Mouse (Mus musculus): ENCODE results near the gene Iqcf3. TPM values are rescaled to one million over a fixed set of nuclear protein-coding genes. Genes with fewer than 3 reads are reported as not detected.

Gene Iqcf3
- polyA plus RNA-seq, 1 experiment = not detected

DNA sequence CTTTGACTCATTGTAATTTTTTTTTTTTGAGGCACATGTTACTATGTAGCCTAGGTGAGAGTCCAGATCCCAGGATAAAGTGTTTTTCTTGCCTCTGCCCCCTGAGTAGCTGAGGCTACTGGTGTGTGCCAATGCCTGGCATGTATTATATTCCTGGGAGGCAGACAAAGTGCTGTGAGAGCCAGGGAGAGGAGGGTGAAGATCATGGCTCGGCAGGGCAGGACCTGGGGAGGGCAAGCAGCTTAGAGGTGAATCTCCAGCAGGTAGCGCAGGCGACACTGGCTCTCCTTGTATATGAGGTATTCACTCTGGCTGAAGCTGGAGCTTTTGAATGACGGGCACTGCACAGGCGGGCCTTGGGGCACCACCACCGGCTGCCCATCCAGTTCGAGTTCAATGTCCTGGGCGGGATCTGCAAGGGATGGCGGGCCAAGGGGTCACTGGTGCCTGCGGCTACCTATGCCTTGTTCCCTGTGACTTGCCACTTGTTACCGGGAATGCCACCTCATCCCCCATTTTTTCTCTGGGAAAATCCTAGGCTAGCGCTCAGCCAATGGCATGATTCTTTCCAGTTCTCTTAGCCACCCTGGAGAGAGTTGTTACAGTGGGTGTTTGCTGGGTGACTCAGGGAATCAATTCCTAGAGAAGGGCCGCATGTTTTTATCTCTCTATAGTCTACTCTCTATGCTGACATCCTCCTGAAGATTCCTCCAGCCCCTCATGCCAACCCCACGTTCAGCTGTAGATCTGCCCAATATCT, 90.3 kb downstream of the Iqcf3 start:
- TF ChIP-seq USF1 (IDR thresholded peaks at IDR 0.05; ENCODE audit: low read depth) = no peak
- no peak for TF ChIP-seq FOSL1 (IDR thresholded peaks at IDR 0.05; ENCODE audit: insufficient read depth, low read length, poor library complexity, severe bottlenecking)
- no peak for TF ChIP-seq CTCF (IDR thresholded peaks at IDR 0.05; ENCODE audit: control insufficient read depth, insufficient read depth, insufficient read length)
- TF ChIP-seq MAX (IDR thresholded peaks at IDR 0.05) = no peak
- TF ChIP-seq MYOD1 (IDR thresholded peaks at IDR 0.05; ENCODE audit: control insufficient read depth, insufficient read length, low read depth) = no peak
- TF ChIP-seq CEBPB (IDR thresholded peaks at IDR 0.05; ENCODE audit: low read depth) = no peak
- TF ChIP-seq MYOG (IDR thresholded peaks at IDR 0.05; ENCODE audit: control insufficient read depth, extremely low read depth, insufficient read length) = no peak
- peaks cover 5% of the 10 kb centered on the region for H3K36me3 ChIP-seq (ENCODE audit: control insufficient read depth, insufficient read depth)
- H3K79me3 ChIP-seq (ENCODE audit: low read depth) = peaks cover 7% of the 10 kb centered on the region

DNA sequence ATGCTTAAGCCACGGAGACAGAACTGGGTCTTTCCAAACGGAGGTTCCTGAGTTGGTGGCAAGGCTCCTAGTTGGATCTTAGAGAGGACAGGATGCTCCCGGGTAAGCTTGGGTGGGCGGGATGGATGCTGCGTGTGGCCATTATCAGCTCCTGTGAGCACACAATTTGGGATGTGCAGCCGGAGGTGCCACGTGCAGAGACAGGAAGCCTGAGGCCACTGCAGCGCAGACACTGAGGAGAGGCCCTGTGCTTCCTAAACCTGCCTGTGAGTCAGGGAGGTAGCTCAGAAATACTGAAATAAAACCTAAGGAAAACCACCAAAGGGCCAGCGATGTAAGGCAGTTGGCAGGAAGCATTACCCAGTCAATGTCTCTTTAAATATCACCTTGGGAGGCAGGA, 91.7 kb downstream of the Iqcf3 start:
- Histone ChIP-seq H3K36me3 (ENCODE audit: control insufficient read depth, insufficient read depth) (peaks cover 14% of the 10 kb centered on the region), H3ac (ENCODE audit: control insufficient read depth, insufficient read length, low read depth) (no peak overlapping the region), H3K27me3 (ENCODE audit: control insufficient read depth, insufficient read depth, insufficient read length) (no peaks in the 10 kb centered on the region), H3K79me2 (ENCODE audit: control insufficient read depth, insufficient read depth) (peaks cover 13% of the 10 kb centered on the region), H3K4me3 (ENCODE audit: insufficient read depth, poor library complexity, severe bottlenecking) (no peak overlapping the region), H3K79me3 (ENCODE audit: low read depth) (peaks cover 2% of the 10 kb centered on the region)
- TF ChIP-seq CTCF (IDR thresholded peaks at IDR 0.05; ENCODE audit: control insufficient read depth, insufficient read depth, insufficient read length) (no peak), USF1 (IDR thresholded peaks at IDR 0.05; ENCODE audit: low read depth) (no peak), MYOG (IDR thresholded peaks at IDR 0.05; ENCODE audit: control insufficient read depth, extremely low read depth, insufficient read length) (no peak), FOSL1 (IDR thresholded peaks at IDR 0.05; ENCODE audit: insufficient read depth, low read length, poor library complexity, severe bottlenecking) (no peak), MYOD1 (IDR thresholded peaks at IDR 0.05; ENCODE audit: control insufficient read depth, insufficient read length, low read depth) (no peak), MAX (IDR thresholded peaks at IDR 0.05) (no peak), CEBPB (IDR thresholded peaks at IDR 0.05; ENCODE audit: low read depth) (no peak)

More for the DNA sequence above, 90.3 kb downstream of the Iqcf3 start:
- H3K79me2 ChIP-seq (ENCODE audit: control insufficient read depth, insufficient read depth) = peaks cover 22% of the 10 kb centered on the region
- no peak overlapping the region for H3K4me3 ChIP-seq (ENCODE audit: insufficient read depth, poor library complexity, severe bottlenecking)
- no peaks in the 10 kb centered on the region for H3K27me3 ChIP-seq (ENCODE audit: control insufficient read depth, insufficient read depth, insufficient read length)
- no peak overlapping the region for H3ac ChIP-seq (ENCODE audit: control insufficient read depth, insufficient read length, low read depth)

DNA sequence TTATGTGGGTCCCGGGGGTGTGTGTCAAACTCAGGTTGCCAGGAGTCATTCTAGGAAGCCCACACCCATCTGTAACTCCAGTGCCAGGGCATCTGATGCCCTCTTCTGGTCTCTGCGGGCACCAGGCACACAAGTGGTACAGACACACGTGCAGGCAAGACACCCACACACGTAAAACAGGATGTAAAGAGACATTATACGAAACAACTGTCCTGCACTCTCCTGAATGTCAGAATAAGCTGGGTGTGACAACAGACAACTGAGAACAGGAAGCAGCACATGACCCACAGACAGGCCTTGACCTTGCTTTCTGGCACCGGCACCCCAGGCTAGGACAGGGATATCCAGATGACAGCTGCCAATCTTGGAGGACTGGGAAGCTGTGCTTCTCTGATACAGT, 92.1 kb downstream of the Iqcf3 start:
- H3ac ChIP-seq (ENCODE audit: control insufficient read depth, insufficient read length, low read depth) = no peak overlapping the region
- H3K27me3 ChIP-seq (ENCODE audit: control insufficient read depth, insufficient read depth, insufficient read length) = no peaks in the 10 kb centered on the region
- H3K79me3 ChIP-seq (ENCODE audit: low read depth) = peaks cover 2% of the 10 kb centered on the region
- no peak overlapping the region for H3K4me3 ChIP-seq (ENCODE audit: insufficient read depth, poor library complexity, severe bottlenecking)
- no peak for TF ChIP-seq FOSL1 (IDR thresholded peaks at IDR 0.05; ENCODE audit: insufficient read depth, low read length, poor library complexity, severe bottlenecking)
- TF ChIP-seq CTCF (IDR thresholded peaks at IDR 0.05; ENCODE audit: control insufficient read depth, insufficient read depth, insufficient read length) = no peak
- TF ChIP-seq MYOG (IDR thresholded peaks at IDR 0.05; ENCODE audit: control insufficient read depth, extremely low read depth, insufficient read length) = no peak
- H3K79me2 ChIP-seq (ENCODE audit: control insufficient read depth, insufficient read depth) = peaks cover 13% of the 10 kb centered on the region
- H3K36me3 ChIP-seq (ENCODE audit: control insufficient read depth, insufficient read depth) = peaks cover 17% of the 10 kb centered on the region

DNA sequence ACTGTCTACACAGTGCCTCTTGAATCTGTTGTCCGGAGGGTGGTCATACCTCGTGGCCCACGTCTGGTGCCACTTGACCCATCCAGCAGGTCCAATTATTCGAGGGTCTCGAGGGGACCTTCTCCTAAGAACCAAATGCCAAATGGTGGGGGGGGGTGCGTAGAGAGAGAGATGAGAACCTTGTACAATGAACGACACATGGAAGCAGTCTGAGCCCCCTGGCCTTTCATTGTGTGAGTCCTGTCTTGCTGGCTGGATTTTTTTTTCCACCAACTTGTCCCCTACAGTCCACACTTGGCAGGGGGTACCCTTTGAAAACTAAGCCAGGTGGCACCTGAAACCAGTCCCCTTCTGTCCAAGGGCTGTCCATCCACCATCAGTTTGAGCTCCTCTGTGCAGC, 93.7 kb downstream of the Iqcf3 start:
- Histone ChIP-seq H3K36me3 (ENCODE audit: control insufficient read depth, insufficient read depth) (peaks cover 26% of the 10 kb centered on the region), H3ac (ENCODE audit: control insufficient read depth, insufficient read length, low read depth) (no peak overlapping the region), H3K79me2 (ENCODE audit: control insufficient read depth, insufficient read depth) (no peaks in the 10 kb centered on the region), H3K4me3 (ENCODE audit: insufficient read depth, poor library complexity, severe bottlenecking) (no peak overlapping the region), H3K79me3 (ENCODE audit: low read depth) (no peaks in the 10 kb centered on the region), H3K27me3 (ENCODE audit: control insufficient read depth, insufficient read depth, insufficient read length) (no peaks in the 10 kb centered on the region)
- TF ChIP-seq MAX (IDR thresholded peaks at IDR 0.05) (no peak), CEBPB (IDR thresholded peaks at IDR 0.05; ENCODE audit: low read depth) (no peak), FOSL1 (IDR thresholded peaks at IDR 0.05; ENCODE audit: insufficient read depth, low read length, poor library complexity, severe bottlenecking) (no peak), MYOG (IDR thresholded peaks at IDR 0.05; ENCODE audit: control insufficient read depth, extremely low read depth, insufficient read length) (no peak), MYOD1 (IDR thresholded peaks at IDR 0.05; ENCODE audit: control insufficient read depth, insufficient read length, low read depth) (no peak), USF1 (IDR thresholded peaks at IDR 0.05; ENCODE audit: low read depth) (no peak), CTCF (IDR thresholded peaks at IDR 0.05; ENCODE audit: control insufficient read depth, insufficient read depth, insufficient read length) (no peak)

DNA sequence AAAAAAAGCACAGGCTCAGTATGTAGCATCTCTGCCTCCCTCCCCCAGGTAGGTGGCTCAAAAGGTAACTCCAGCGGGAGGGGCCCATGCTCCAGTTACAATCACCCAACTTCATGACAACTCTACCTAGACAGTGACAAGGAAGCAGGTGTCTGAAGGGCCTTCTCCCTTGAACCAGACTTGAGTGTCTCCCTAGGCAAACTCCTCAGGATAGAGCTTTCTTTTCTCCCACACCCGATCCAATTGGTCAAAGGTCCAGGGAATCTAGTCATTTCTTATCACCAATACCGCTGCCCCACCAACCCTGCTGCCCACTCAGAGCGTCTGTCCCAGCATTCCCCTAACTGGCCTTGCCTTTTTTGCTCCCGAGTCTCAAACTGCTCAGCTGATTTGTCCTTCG, 94.7 kb downstream of the Iqcf3 start:
- Histone ChIP-seq H3K36me3 (ENCODE audit: control insufficient read depth, insufficient read depth) (peaks cover 32% of the 10 kb centered on the region), H3ac (ENCODE audit: control insufficient read depth, insufficient read length, low read depth) (no peak overlapping the region), H3K27me3 (ENCODE audit: control insufficient read depth, insufficient read depth, insufficient read length) (no peaks in the 10 kb centered on the region), H3K4me3 (ENCODE audit: insufficient read depth, poor library complexity, severe bottlenecking) (no peak overlapping the region), H3K79me2 (ENCODE audit: control insufficient read depth, insufficient read depth) (no peaks in the 10 kb centered on the region), H3K79me3 (ENCODE audit: low read depth) (no peaks in the 10 kb centered on the region)
- TF ChIP-seq MYOD1 (IDR thresholded peaks at IDR 0.05; ENCODE audit: control insufficient read depth, insufficient read length, low read depth) (no peak), CEBPB (IDR thresholded peaks at IDR 0.05; ENCODE audit: low read depth) (no peak), MYOG (IDR thresholded peaks at IDR 0.05; ENCODE audit: control insufficient read depth, extremely low read depth, insufficient read length) (no peak), MAX (IDR thresholded peaks at IDR 0.05) (no peak), FOSL1 (IDR thresholded peaks at IDR 0.05; ENCODE audit: insufficient read depth, low read length, poor library complexity, severe bottlenecking) (no peak)

All from C2C12 (cell line).